Mouse (Mus musculus) ES-E14 (cell line): ENCODE measurements around the gene Cemip2.

Experiments
- CHD2 ChIP-seq: IDR thresholded peaks from 2 replicates; pipeline ENCODE4 v1.6.1; 2014; ENCODE audit warnings: mild to moderate bottlenecking, low read depth, low read length, inconsistent platforms
- HCFC1 ChIP-seq: IDR thresholded peaks from 2 replicates; pipeline ENCODE4 v1.6.1; 2012; ENCODE audit warnings: low read length, inconsistent platforms, borderline replicate concordance; ENCODE audit not compliant: insufficient read depth
- MAFK ChIP-seq: IDR thresholded peaks from 2 replicates; pipeline ENCODE4 v1.6.1; 2014; ENCODE audit warnings: mild to moderate bottlenecking, low read depth, low read length, inconsistent platforms; ENCODE audit not compliant: insufficient read depth
- ZC3H11A ChIP-seq: IDR thresholded peaks from 2 replicates; pipeline ENCODE4 v1.6.1; 2012; ENCODE audit warnings: low read depth, mild to moderate bottlenecking, inconsistent platforms, low read length, borderline replicate concordance
- ZNF384 ChIP-seq: IDR thresholded peaks from 2 replicates; pipeline ENCODE4 v1.6.1; 2012; ENCODE audit warnings: low read depth, low read length, inconsistent platforms

GRCm38 (mm10) chr19:21775629-21776028 is 2.5 kb upstream of the Cemip2 start:
- no peak for TF ChIP-seq CHD2
- no peak for TF ChIP-seq ZNF384
- no peak for TF ChIP-seq HCFC1
- TF ChIP-seq MAFK: no peak
- TF ChIP-seq ZC3H11A: no peak
